Mouse (Mus musculus): ENCODE results near the gene Gm45717.

- no peak for TF ChIP-seq CTCF (IDR thresholded peaks at IDR 0.05; ENCODE audit: insufficient read depth, low read length)
- no peak for TF ChIP-seq POLR2A (IDR thresholded peaks at IDR 0.05; ENCODE audit: borderline replicate concordance, extremely low read depth, low read depth, low read length)
Observed at GRCm38 (mm10) chr7:140961416-140961815, 5.7 kb upstream of the Gm45717 start.
